Mouse (Mus musculus): ENCODE results near the gene Asic2. TPM values are rescaled to one million over a fixed set of nuclear protein-coding genes. Genes with fewer than 3 reads are reported as not detected.

Gene Asic2
- total and polyA plus RNA-seq, 3 experiments = not detected

DNA sequence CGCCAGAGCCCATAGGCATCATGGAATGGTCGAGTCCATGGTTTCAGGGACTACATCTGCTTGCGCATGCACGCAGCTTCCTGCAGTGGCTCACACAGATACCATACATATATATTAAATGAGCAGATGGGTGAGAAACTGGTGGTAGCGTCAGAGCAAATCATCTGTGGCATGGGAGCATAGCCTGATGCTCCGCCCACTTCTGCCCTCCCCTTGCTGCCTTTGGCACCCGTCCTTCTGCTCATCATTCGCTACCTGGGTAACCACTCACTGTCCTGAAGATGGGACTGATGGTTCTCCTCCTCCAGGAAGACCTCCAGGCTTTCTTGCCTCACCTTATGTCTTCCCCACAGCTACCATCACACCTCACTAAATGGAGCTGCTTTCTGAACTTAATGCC, 995.0 kb downstream of the Asic2 start:
- H3K4me3 ChIP-seq (ENCODE audit: control insufficient read depth in 1 of 2, insufficient read depth in 1 of 2, low read depth in 2 of 2, low read length in 2 of 2) = no peak overlapping the region
- no peaks in the 10 kb centered on the region for H3K36me3 ChIP-seq (ENCODE audit: control insufficient read depth in 1 of 2, insufficient read depth in 2 of 2, low read length in 2 of 2)
- no peak for DNase-seq (ENCODE audit: low read depth, low spot score)
- H3K27me3 ChIP-seq (ENCODE audit: control insufficient read depth in 1 of 2, insufficient read depth in 2 of 2, low read length in 2 of 2) = no peaks in the 10 kb centered on the region
- H3K27ac ChIP-seq (ENCODE audit: control insufficient read depth, low read depth, low read length) = no peak overlapping the region
- H3K9me3 ChIP-seq (replicated peaks; ENCODE audit: insufficient read depth, low read length) = no peaks in the 10 kb centered on the region
- no peaks in the 10 kb centered on the region for H3K4me1 ChIP-seq (ENCODE audit: control insufficient read depth in 1 of 2, insufficient read depth in 2 of 2, low read length in 2 of 2)
- no peaks in the 10 kb centered on the region for H3K79me2 ChIP-seq (ENCODE audit: control insufficient read depth, insufficient read depth, low read length, poor library complexity)
- H3K9ac ChIP-seq (ENCODE audit: control insufficient read depth, low read depth, low read length, poor library complexity, severe bottlenecking) = no peak overlapping the region
- TF ChIP-seq POLR2A (IDR thresholded peaks at IDR 0.05; ENCODE audit: control insufficient read depth in 1 of 2, insufficient read depth in 1 of 2, low read depth in 1 of 2, low read length in 2 of 2, poor library complexity in 1 of 2) = no peak
- no peak for TF ChIP-seq UBTF (IDR thresholded peaks at IDR 0.05; ENCODE audit: borderline replicate concordance, insufficient read depth, low read depth, low read length)
- no peak for TF ChIP-seq MYB (IDR thresholded peaks at IDR 0.05; ENCODE audit: low read depth, low read length)
- no peak for TF ChIP-seq POLR2AphosphoS2 (IDR thresholded peaks at IDR 0.05; ENCODE audit: low read length)
- no peak for TF ChIP-seq TCF12 (IDR thresholded peaks at IDR 0.05; ENCODE audit: low read depth, low read length)
- TF ChIP-seq E2F4 (IDR thresholded peaks at IDR 0.05; ENCODE audit: borderline replicate concordance, low read depth, low read length) = no peak
- no peak for TF ChIP-seq MYC (IDR thresholded peaks at IDR 0.05; ENCODE audit: low read depth, low read length)
- no peak for TF ChIP-seq GATA1 (IDR thresholded peaks at IDR 0.05; ENCODE audit: low read depth, low read length)
- TF ChIP-seq MXI1 (IDR thresholded peaks at IDR 0.05; ENCODE audit: low read depth, low read length) = no peak
- no peak for TF ChIP-seq SIN3A (IDR thresholded peaks at IDR 0.05; ENCODE audit: low read length)
- TF ChIP-seq ETS1 (IDR thresholded peaks at IDR 0.05; ENCODE audit: low read depth, low read length) = no peak
- TF ChIP-seq POLR2AphosphoS5 (IDR thresholded peaks at IDR 0.05; ENCODE audit: borderline replicate concordance, low read depth, low read length) = no peak
- TF ChIP-seq ZNF384 (IDR thresholded peaks at IDR 0.05; ENCODE audit: low read depth, low read length) = no peak
- TF ChIP-seq MAZ (IDR thresholded peaks at IDR 0.05; ENCODE audit: low read depth, low read length) = no peak
- no peak for TF ChIP-seq JUND (IDR thresholded peaks at IDR 0.05; ENCODE audit: low read depth, low read length)
- no peak for TF ChIP-seq ZKSCAN1 (IDR thresholded peaks at IDR 0.05; ENCODE audit: low read depth, low read length)
- TF ChIP-seq KAT2A (conservative IDR thresholded peaks at IDR 0.05; ENCODE audit: low read depth, low read length) = no peak
- TF ChIP-seq GABPA (IDR thresholded peaks at IDR 0.05; ENCODE audit: low read depth, low read length) = no peak
- TF ChIP-seq EP300 (IDR thresholded peaks at IDR 0.05; ENCODE audit: low read depth in 1 of 2, low read length in 2 of 2) = no peak
- TF ChIP-seq MAFK (IDR thresholded peaks at IDR 0.05; ENCODE audit: borderline replicate concordance, low read depth, low read length) = no peak

DNA sequence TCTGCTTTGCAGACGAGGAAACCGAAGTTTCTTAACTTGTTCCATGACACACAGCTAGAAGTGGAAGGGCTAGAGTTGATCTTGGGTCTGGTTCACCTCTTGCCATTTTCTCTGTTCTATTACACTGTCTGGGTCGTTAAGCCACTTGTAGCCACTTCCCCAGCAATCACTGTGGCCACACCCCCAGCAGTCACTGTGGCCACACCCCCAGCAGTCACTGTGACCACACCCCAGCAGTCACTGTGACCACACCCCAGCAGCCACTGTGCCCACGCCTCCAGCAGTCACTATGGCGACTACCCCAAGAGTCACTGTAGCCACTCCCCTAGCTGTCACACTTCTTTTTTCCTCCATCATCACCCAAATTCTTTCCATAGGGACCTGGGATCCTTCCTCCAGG, 1000.7 kb downstream of the Asic2 start:
- DNase-seq (ENCODE audit: low read depth, low spot score) = peak; percentile 6
- Histone ChIP-seq H3K79me2 (ENCODE audit: control insufficient read depth, insufficient read depth, low read length, poor library complexity) (no peaks in the 10 kb centered on the region), H3K9ac (ENCODE audit: control insufficient read depth, low read depth, low read length, poor library complexity, severe bottlenecking) (no peak overlapping the region), H3K27me3 (ENCODE audit: control insufficient read depth in 1 of 2, insufficient read depth in 2 of 2, low read length in 2 of 2) (no peaks in the 10 kb centered on the region), H3K9me3 (replicated peaks; ENCODE audit: insufficient read depth, low read length) (no peaks in the 10 kb centered on the region), H3K4me3 (ENCODE audit: control insufficient read depth in 1 of 2, insufficient read depth in 1 of 2, low read depth in 2 of 2, low read length in 2 of 2) (no peak overlapping the region), H3K4me1 (ENCODE audit: control insufficient read depth in 1 of 2, insufficient read depth in 2 of 2, low read length in 2 of 2) (no peaks in the 10 kb centered on the region), H3K27ac (ENCODE audit: control insufficient read depth, low read depth, low read length) (no peak overlapping the region), H3K36me3 (ENCODE audit: control insufficient read depth in 1 of 2, insufficient read depth in 2 of 2, low read length in 2 of 2) (no peaks in the 10 kb centered on the region)
- TF ChIP-seq MAFK (IDR thresholded peaks at IDR 0.05; ENCODE audit: borderline replicate concordance, low read depth, low read length) (no peak), BHLHE40 (IDR thresholded peaks at IDR 0.05; ENCODE audit: borderline replicate concordance, low read depth, low read length) (no peak), POLR2AphosphoS2 (IDR thresholded peaks at IDR 0.05; ENCODE audit: low read length) (no peak), CHD2 (IDR thresholded peaks at IDR 0.05; ENCODE audit: low read length) (no peak), TAL1 (IDR thresholded peaks at IDR 0.05; ENCODE audit: low read length) (no peak), GABPA (IDR thresholded peaks at IDR 0.05; ENCODE audit: low read depth, low read length) (no peak), ELF1 (IDR thresholded peaks at IDR 0.05; ENCODE audit: low read depth, low read length) (no peak), MXI1 (IDR thresholded peaks at IDR 0.05; ENCODE audit: low read depth, low read length) (no peak), UBTF (IDR thresholded peaks at IDR 0.05; ENCODE audit: borderline replicate concordance, insufficient read depth, low read depth, low read length) (no peak), USF2 (IDR thresholded peaks at IDR 0.05; ENCODE audit: borderline replicate concordance in 1 of 2, insufficient read depth in 1 of 2, low read depth in 1 of 2, low read length in 2 of 2) (no peak), GATA1 (IDR thresholded peaks at IDR 0.05; ENCODE audit: low read depth, low read length) (no peak), E2F4 (IDR thresholded peaks at IDR 0.05; ENCODE audit: borderline replicate concordance, low read depth, low read length) (no peak), POLR2AphosphoS5 (IDR thresholded peaks at IDR 0.05; ENCODE audit: borderline replicate concordance, low read depth, low read length) (no peak)
